Mouse (Mus musculus): ENCODE results near the gene Acsf2. TPM values are rescaled to one million over a fixed set of nuclear protein-coding genes. Genes with fewer than 3 reads are reported as not detected.

Acsf2 gene
- polyA plus RNA-seq, 1 experiment from 2014 or later: 2.0 TPM

DNA sequence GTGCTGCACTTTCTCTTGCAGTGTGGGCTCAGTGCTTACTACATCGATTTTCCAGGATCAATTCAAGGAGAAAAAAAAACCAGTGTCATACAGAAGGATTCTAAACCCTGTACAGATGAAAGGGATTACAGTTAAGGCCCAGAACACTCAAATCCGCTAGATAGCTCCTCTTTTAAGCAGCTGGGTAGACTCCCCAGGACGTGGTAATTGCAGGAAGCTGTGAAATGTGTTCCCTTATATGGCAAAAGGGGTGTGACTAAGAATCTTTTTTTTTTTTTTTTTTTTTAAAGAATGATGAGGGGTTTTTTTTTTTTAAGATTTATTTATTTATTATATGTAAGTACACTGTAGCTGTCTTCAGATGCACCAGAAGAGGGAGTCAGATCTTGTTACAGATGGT, 72.8 kb downstream of the Acsf2 start:
- ATAC-seq (ENCODE audit: low FRiP score, low TSS enrichment) (no peak), DNase-seq (peak; percentile 43)
- Histone ChIP-seq H3K4me2 (ENCODE audit: low read length) (no peak overlapping the region), H3K36me3 (ENCODE audit: control insufficient read depth, insufficient read depth, low read length) (no peaks in the 10 kb centered on the region), H3K27ac (replicated peaks; ENCODE audit: low read depth, low read length) (no peak overlapping the region), H3K9me3 (ENCODE audit: control insufficient read depth, low read length) (no peaks in the 10 kb centered on the region), H3K9ac (replicated peaks; ENCODE audit: low read length) (no peak overlapping the region), H3K4me3 (replicated peaks; ENCODE audit: low read depth, low read length) (no peak overlapping the region), H3K27me3 (ENCODE audit: control insufficient read depth, insufficient read depth, low read length) (no peaks in the 10 kb centered on the region), H3K4me1 (ENCODE audit: control insufficient read depth, insufficient read depth, low read length) (no peaks in the 10 kb centered on the region)
- whole genome bisulfite sequencing: 40% methylated on average over 3 of the region's 3 CpGs

DNA sequence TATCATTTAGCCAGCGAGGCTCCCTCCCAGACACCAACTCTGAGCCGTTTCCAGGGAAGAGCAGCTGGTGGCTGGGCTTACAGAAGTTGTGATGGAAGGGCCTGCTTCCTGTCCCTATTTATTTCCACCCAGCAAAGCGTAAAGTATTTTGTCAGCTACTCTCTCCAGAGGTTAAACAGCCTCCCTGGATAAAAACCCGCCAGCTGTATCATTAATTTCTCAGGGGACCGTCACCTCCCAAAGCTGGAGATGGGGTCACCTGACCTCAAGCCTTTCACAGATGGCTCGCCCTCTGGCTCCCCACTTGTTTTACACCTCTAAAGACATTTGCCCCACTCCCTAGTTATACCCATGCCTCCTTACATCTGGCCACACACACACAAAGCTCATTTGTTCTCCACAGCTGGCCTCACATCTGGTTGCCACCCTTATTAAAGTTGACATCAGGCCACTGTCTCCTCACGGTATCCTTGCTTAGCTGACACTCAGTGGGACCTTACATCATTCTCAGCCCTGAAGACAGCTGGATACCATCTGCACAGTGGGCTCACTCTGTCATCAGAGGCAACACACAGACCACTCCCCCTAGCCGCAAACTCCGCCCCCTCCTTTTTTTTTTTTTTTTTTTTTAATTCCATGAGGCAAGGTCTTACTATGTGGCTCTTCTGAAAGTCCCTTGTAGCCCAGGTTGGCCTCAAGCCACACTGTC, 75.3 kb downstream of the Acsf2 start:
- no peaks in the 10 kb centered on the region for H3K4me1 ChIP-seq (ENCODE audit: control insufficient read depth, insufficient read depth, low read length)
- no peaks in the 10 kb centered on the region for H3K9me3 ChIP-seq (ENCODE audit: control insufficient read depth, low read length)
- no peaks in the 10 kb centered on the region for H3K36me3 ChIP-seq (ENCODE audit: control insufficient read depth, insufficient read depth, low read length)
- ATAC-seq (ENCODE audit: low FRiP score, low TSS enrichment): no peak; the same call in 1 of the 2 replicates
- DNase-seq: no peak
- H3K4me2 ChIP-seq (ENCODE audit: low read length): no peak overlapping the region
- H3K27ac ChIP-seq (replicated peaks; ENCODE audit: low read depth, low read length): no peak overlapping the region
- no peak overlapping the region for H3K4me3 ChIP-seq (replicated peaks; ENCODE audit: low read depth, low read length)
- H3K9ac ChIP-seq (replicated peaks; ENCODE audit: low read length): no peak overlapping the region
- 52% methylated on average over 9 of the region's 9 CpGs for WGBS
- no peaks in the 10 kb centered on the region for H3K27me3 ChIP-seq (ENCODE audit: control insufficient read depth, insufficient read depth, low read length)

DNA sequence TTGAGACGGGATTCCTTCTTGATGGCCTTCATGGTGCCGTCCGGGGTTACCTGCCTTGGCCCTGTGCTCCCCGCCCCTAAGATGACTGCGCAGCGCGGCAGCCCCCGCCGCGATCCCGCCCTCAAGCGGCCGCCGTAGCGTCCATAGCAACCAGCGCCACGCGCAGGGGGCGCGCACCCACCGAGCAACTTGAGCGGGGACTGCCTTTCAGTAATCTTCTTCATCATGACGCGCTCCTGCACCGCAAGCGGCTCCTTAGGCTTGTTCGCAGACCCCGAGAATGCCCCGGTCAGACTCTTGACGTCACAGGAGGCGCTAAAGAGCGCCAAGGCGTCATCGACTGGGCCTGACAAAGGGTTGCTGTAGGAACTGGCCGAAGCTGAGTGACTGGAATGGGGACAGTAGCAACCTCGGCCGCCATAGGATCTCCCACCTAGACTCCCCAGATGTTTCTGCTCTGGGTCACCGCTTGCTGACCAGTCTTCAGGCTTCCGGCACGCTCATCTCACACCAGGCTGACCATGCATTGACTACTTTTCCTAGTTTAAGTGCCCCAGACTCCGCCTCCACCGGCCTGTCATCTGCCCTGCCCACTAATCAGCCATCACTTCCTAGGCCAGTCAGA, 80.3 kb downstream of the Acsf2 start, which contains the start of gene Mycbpap:
TSS of gene Mycbpap (minus strand) at position 524 of the 625 bp plus-strand sequence.
- ATAC-seq (ENCODE audit: low FRiP score, low TSS enrichment): peak; percentile 37; the same call in 1 of the 2 replicates

DNA sequence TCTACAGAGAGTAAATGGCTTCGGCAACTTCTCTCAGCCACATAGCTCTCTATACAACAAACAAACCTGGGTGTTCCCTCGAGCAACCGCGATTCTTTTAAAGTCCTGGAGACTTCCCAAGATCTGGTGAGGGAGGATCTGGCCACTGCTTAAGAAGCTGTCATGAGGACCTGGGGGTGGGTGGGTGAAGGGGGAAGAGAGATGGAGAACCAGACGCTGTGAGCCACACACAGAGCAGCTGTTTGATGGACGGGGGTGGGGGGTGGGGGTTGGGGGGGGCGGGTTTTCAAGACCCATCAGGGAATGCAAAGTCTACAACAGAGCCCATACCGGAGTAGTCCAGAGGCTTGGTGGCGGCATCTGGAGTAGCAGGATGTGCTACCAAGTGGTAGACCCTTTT, 88.2 kb downstream of the Acsf2 start:
- H3K9me3 ChIP-seq (ENCODE audit: control insufficient read depth, low read length): no peaks in the 10 kb centered on the region
- ATAC-seq (ENCODE audit: low FRiP score, low TSS enrichment) (no peak), DNase-seq (no peak)
- H3K36me3 ChIP-seq (ENCODE audit: control insufficient read depth, insufficient read depth, low read length): no peaks in the 10 kb centered on the region
- H3K27me3 ChIP-seq (ENCODE audit: control insufficient read depth, insufficient read depth, low read length): no peaks in the 10 kb centered on the region
- H3K4me1 ChIP-seq (ENCODE audit: control insufficient read depth, insufficient read depth, low read length): no peaks in the 10 kb centered on the region
- 72% methylated on average over 9 of the region's 9 CpGs for WGBS
- no peak overlapping the region for H3K9ac ChIP-seq (replicated peaks; ENCODE audit: low read length)
- no peak overlapping the region for H3K4me3 ChIP-seq (replicated peaks; ENCODE audit: low read depth, low read length)
- no peak overlapping the region for H3K27ac ChIP-seq (replicated peaks; ENCODE audit: low read depth, low read length)
- H3K4me2 ChIP-seq (ENCODE audit: low read length): no peak overlapping the region

More for the DNA sequence above, 80.3 kb downstream of the Acsf2 start, which contains the start of gene Mycbpap:
- peak; percentile 83 for DNase-seq
- Histone ChIP-seq H3K4me3 (replicated peaks; ENCODE audit: low read depth, low read length) (peak within 1 kb of the TSS; percentile 45), H3K9ac (replicated peaks; ENCODE audit: low read length) (peak within 1 kb of the TSS; percentile 52), H3K36me3 (ENCODE audit: control insufficient read depth, insufficient read depth, low read length) (no peaks in the 10 kb centered on the region), H3K27ac (replicated peaks; ENCODE audit: low read depth, low read length) (0 out of 2 replicates have a peak within 1 kb of the TSS, but pooled peaks have one; percentile 22), H3K4me1 (ENCODE audit: control insufficient read depth, insufficient read depth, low read length) (0 out of 2 replicates have a peak, but pooled peaks cover 10% of the 10 kb centered on the region), H3K9me3 (ENCODE audit: control insufficient read depth, low read length) (no peaks in the 10 kb centered on the region), H3K27me3 (ENCODE audit: control insufficient read depth, insufficient read depth, low read length) (no peaks in the 10 kb centered on the region), H3K4me2 (ENCODE audit: low read length) (peak within 1 kb of the TSS; percentile 80)
- under 1% methylated on average over 42 of the region's 42 CpGs for WGBS

DNA sequence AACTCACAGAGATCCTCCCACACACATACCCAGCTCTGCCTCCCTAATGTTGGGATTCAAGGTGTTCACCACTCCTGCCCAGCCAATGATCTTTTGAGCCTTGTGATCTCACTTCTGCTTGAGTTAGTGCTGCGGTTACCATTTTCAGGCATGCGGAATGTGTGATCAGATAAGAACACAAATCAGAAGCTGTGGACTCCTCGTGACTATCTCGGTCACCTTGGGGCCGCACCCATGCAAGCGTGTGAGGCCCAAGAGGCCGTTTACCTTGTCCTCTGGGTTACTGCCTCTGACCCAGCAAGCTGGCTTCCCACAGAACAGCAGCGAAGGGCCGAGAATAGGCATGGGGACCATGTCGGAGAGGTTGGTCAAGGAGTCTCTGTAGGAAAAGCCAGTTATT, 92.7 kb downstream of the Acsf2 start:
- 95% methylated on average over 10 of the region's 10 CpGs for WGBS
- Histone ChIP-seq H3K4me3 (replicated peaks; ENCODE audit: low read depth, low read length) (no peak overlapping the region), H3K27me3 (ENCODE audit: control insufficient read depth, insufficient read depth, low read length) (no peaks in the 10 kb centered on the region), H3K36me3 (ENCODE audit: control insufficient read depth, insufficient read depth, low read length) (no peaks in the 10 kb centered on the region), H3K9me3 (ENCODE audit: control insufficient read depth, low read length) (no peaks in the 10 kb centered on the region), H3K9ac (replicated peaks; ENCODE audit: low read length) (no peak overlapping the region), H3K4me1 (ENCODE audit: control insufficient read depth, insufficient read depth, low read length) (no peaks in the 10 kb centered on the region), H3K27ac (replicated peaks; ENCODE audit: low read depth, low read length) (no peak overlapping the region), H3K4me2 (ENCODE audit: low read length) (no peak overlapping the region)
- DNase-seq (no peak), ATAC-seq (ENCODE audit: low FRiP score, low TSS enrichment) (no peak)

Other genes starting within 250 kb of the Acsf2 start
- 0.19 and 0.50 TPM in 2 replicates for gene Abcc3, start 208.9 kb downstream of the Acsf2 start, polyA plus RNA-seq (2014; fragmentation: Nextera tagmentation; extraction: Ambion mirVana)
- 20.1 and 22.7 TPM in 2 replicates for gene Cacna1g, start 127.7 kb downstream of the Acsf2 start, polyA plus RNA-seq (2014; fragmentation: Nextera tagmentation; extraction: Ambion mirVana)
- 0.42 and 0.54 TPM in 2 replicates for gene Spata20, start 115.7 kb downstream of the Acsf2 start, polyA plus RNA-seq (2014; fragmentation: Nextera tagmentation; extraction: Ambion mirVana)
- gene Epn3, start 101.9 kb downstream of the Acsf2 start, polyA plus RNA-seq (2014; fragmentation: Nextera tagmentation; extraction: Ambion mirVana): 0.23 and 0.43 TPM in 2 replicates
- gene Mycbpap, start 80.1 kb downstream of the Acsf2 start, polyA plus RNA-seq (2014; fragmentation: Nextera tagmentation; extraction: Ambion mirVana): 2.1 and 3.3 TPM in 2 replicates
- gene Rsad1, start 52.6 kb downstream of the Acsf2 start, polyA plus RNA-seq (2014; fragmentation: Nextera tagmentation; extraction: Ambion mirVana): 5.9 and 8.0 TPM in 2 replicates
- 0.18 TPM in 1 of 2 replicates, not detected in the other for gene Chad, start 36.8 kb downstream of the Acsf2 start, polyA plus RNA-seq (2014; fragmentation: Nextera tagmentation; extraction: Ambion mirVana)
- gene Lrrc59, start 27.9 kb upstream of the Acsf2 start, polyA plus RNA-seq (2014; fragmentation: Nextera tagmentation; extraction: Ambion mirVana): 118 and 138 TPM in 2 replicates
- gene Mrpl27, start 51.9 kb upstream of the Acsf2 start, polyA plus RNA-seq (2014; fragmentation: Nextera tagmentation; extraction: Ambion mirVana): 115 and 131 TPM in 2 replicates
- 2.2 and 4.4 TPM in 2 replicates for gene Eme1, start 52.1 kb upstream of the Acsf2 start, polyA plus RNA-seq (2014; fragmentation: Nextera tagmentation; extraction: Ambion mirVana)
- 11.0 and 13.0 TPM in 2 replicates for gene Xylt2, start 75.6 kb upstream of the Acsf2 start, polyA plus RNA-seq (2014; fragmentation: Nextera tagmentation; extraction: Ambion mirVana)
- gene Gm11541, start 102.6 kb upstream of the Acsf2 start, polyA plus RNA-seq (2014; fragmentation: Nextera tagmentation; extraction: Ambion mirVana): not detected in 2 replicates
- gene Cdc34b, start 139.9 kb upstream of the Acsf2 start, polyA plus RNA-seq (2014; fragmentation: Nextera tagmentation; extraction: Ambion mirVana): 0.24 TPM in 1 of 2 replicates, not detected in the other
- gene Tmem92, start 180.8 kb upstream of the Acsf2 start, polyA plus RNA-seq (2014; fragmentation: Nextera tagmentation; extraction: Ambion mirVana): not detected in 2 replicates